Mouse (Mus musculus): ENCODE measurements around the gene Zfp592.
"Not testable (repeated sequence)": the region's sequence is repeated elsewhere in the genome, so short reads cannot be mapped to it uniquely, and the experiment has no call there.

Zfp592 gene

GRCm38 (mm10) chr7:80992980-80993833 lies at the start of gene Zfp592:
Gene Zfp592, plus strand, starts transcription at chr7:80993681.
- peak; percentile 79 for DNase-seq (ENCODE audit: low spot score)

- peak; percentile 93 for DNase-seq (ENCODE audit: low spot score)
Measured at GRCm38 (mm10) chr7:80947445-80948350, 45.8 kb upstream of the Zfp592 start, which contains the start of gene Sec11a. Gene Sec11a, minus strand, starts transcription at chr7:80947780.

- DNase-seq (ENCODE audit: low spot score), result no peak
Measured at GRCm38 (mm10) chr7:80951461-80951860, 42.0 kb upstream of the Zfp592 start.

GRCm38 (mm10) chr7:80952140-80952539 lies 41.3 kb upstream of the Zfp592 start:
- no peak for DNase-seq (ENCODE audit: low spot score)

- no peak for DNase-seq (ENCODE audit: low spot score)
Measured at GRCm38 (mm10) chr7:80954251-80954650, 39.2 kb upstream of the Zfp592 start.

GRCm38 (mm10) chr7:80956891-80957290 lies 36.6 kb upstream of the Zfp592 start:
- DNase-seq (ENCODE audit: low spot score), result no peak

- no peak for DNase-seq (ENCODE audit: low spot score)
Measured at GRCm38 (mm10) chr7:80959003-80959402, 34.5 kb upstream of the Zfp592 start.

GRCm38 (mm10) chr7:80962799-80963198 lies 30.7 kb upstream of the Zfp592 start:
- DNase-seq (ENCODE audit: low spot score), result no peak

GRCm38 (mm10) chr7:80970913-80971312 lies 22.6 kb upstream of the Zfp592 start:
- no peak for DNase-seq (ENCODE audit: low spot score)

GRCm38 (mm10) chr7:80971419-80971818 lies 22.1 kb upstream of the Zfp592 start:
- DNase-seq (ENCODE audit: low spot score), result no peak

- DNase-seq (ENCODE audit: low spot score), result no peak
Measured at GRCm38 (mm10) chr7:80972082-80972481, 21.4 kb upstream of the Zfp592 start.

- DNase-seq (ENCODE audit: low spot score), result not testable (repeated sequence)
Measured at GRCm38 (mm10) chr7:80972920-80973637, 20.4 kb upstream of the Zfp592 start.

- not testable (repeated sequence) for DNase-seq (ENCODE audit: low spot score)
Measured at GRCm38 (mm10) chr7:80973638-80974015, 19.9 kb upstream of the Zfp592 start.

- no peak for DNase-seq (ENCODE audit: low spot score)
Measured at GRCm38 (mm10) chr7:80980566-80980965, 12.9 kb upstream of the Zfp592 start.

- DNase-seq (ENCODE audit: low spot score), result no peak
Measured at GRCm38 (mm10) chr7:80986458-80987187, 6.9 kb upstream of the Zfp592 start.

- no peak for DNase-seq (ENCODE audit: low spot score)
Measured at GRCm38 (mm10) chr7:80987805-80988625, 5.5 kb upstream of the Zfp592 start.

GRCm38 (mm10) chr7:80990276-80990675 lies 3.2 kb upstream of the Zfp592 start:
- DNase-seq (ENCODE audit: low spot score), result no peak

GRCm38 (mm10) chr7:80991589-80991988 lies 1.9 kb upstream of the Zfp592 start:
- no peak for DNase-seq (ENCODE audit: low spot score)

- peak; percentile 14 for DNase-seq (ENCODE audit: low spot score)
Measured at GRCm38 (mm10) chr7:80992063-80992462, 1.4 kb upstream of the Zfp592 start.

- DNase-seq (ENCODE audit: low spot score), result no peak
Measured at GRCm38 (mm10) chr7:80992631-80992979, 876 bp upstream of the Zfp592 start.

Measured in embryo, embryonic 10.5 days (tissue).